8 mouse cellular contexts compared by ENCODE assay signal in the genomic region with DNA sequence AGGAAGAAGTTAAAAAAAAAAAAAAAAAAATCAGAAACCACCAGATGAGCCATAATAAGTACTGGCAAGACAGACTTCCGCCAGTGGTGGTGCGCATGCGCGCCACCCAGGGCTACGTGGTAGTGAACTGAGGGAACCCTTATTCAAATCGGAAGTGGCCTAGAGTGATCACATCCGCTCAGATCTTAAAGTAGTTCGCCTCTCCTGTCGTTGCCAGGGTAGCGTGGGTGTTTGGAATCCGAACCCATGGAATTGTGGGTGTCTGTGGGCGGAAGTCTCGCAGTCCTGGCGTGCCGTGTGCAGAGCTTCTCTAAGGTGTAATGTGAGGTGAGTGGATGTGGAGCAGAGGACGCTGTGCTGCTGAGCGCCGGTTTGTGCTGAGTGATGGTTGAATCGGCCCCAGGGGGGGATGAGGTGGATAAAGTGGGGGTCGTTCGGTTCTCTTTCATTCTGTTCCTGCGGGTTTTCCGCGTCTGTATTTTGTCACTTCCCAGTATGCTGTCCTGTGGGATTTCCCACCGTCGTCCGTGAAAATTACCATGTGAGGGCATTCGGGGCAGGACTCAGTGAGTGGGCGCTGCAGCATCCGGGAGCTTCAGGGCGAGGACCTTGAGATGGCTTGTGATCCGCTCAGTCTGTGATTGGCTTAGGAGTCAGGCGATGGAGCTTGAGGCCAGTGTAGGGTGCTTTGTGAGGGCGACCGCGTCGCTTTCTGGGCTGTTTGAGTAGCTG. TPM values are rescaled to one million over a fixed set of nuclear protein-coding genes. Genes with fewer than 3 reads are reported as not detected.
A peak's percentile ranks its signal among the peaks of the same experiment; 100 is the strongest.
DNase-seq lines count a peak whose midpoint lies in the region; ATAC-seq lines count a peak whose summit lies in the region.

Gene Zfp719, plus strand, starts transcription at position 171 of the 732 bp plus-strand sequence.

- H3K27ac ChIP-seq in lung, embryonic 16.5 days (ENCODE audit: low read length): peak within 1 kb of the TSS; percentile 88

- peak within 1 kb of the TSS; percentile 69 for H3K4me2 ChIP-seq in lung, embryonic 16.5 days (ENCODE audit: low read depth, low read length)

- no peaks in the 10 kb centered on the region for H3K9me3 ChIP-seq in lung, embryonic 16.5 days (ENCODE audit: control insufficient read depth, low read length)

- peak; percentile 97 for DNase-seq in MEL-GATA-1-ER (ENCODE audit: extremely low read depth, low read depth)
- peak; percentile 85 for DNase-seq in cerebellum, adult 8-10 months
- DNase-seq in forelimb bud, embryonic 11.5 days (ENCODE audit: low read depth, low spot score): peak; percentile 97
- peak; percentile 78 for DNase-seq in layer of hippocampus, adult 9-10 months (ENCODE audit: low spot score)
- DNase-seq in ovary, postnatal 10 days (ENCODE audit: low spot score): peak; percentile 63
- DNase-seq in thymus, postnatal 10 days (ENCODE audit: low spot score in 2 of 2): peak; percentile 87 to 88

- ATAC-seq in hematopoietic stem cell, adult 5-6 weeks (replicated peaks in 1 of 2; ENCODE audit: insufficient read depth in 1 of 2, low FRiP score in 2 of 2, low TSS enrichment in 1 of 2, low read depth in 1 of 2, poor library complexity in 2 of 2, severe bottlenecking in 2 of 2): peak; percentile 95 to 98
- peak; percentile 98 for ATAC-seq in lung, embryonic 16.5 days (ENCODE audit: low read depth)

- H3K27me3 ChIP-seq in lung, embryonic 16.5 days (ENCODE audit: control insufficient read depth, insufficient read depth, low read depth, low read length): no peaks in the 10 kb centered on the region

- peaks cover 6% of the 10 kb centered on the region for H3K36me3 ChIP-seq in lung, embryonic 16.5 days (ENCODE audit: control insufficient read depth, insufficient read depth, low read length)

- H3K4me3 ChIP-seq in lung, embryonic 16.5 days (ENCODE audit: low read length): peak within 1 kb of the TSS; percentile 86

- peaks cover 10% of the 10 kb centered on the region for H3K4me1 ChIP-seq in lung, embryonic 16.5 days (replicated peaks; ENCODE audit: control insufficient read depth, insufficient read depth, low read length)

- WGBS in lung, embryonic 16.5 days: under 1% methylated on average over 37 of the region's 37 CpGs

- peak within 1 kb of the TSS; percentile 84 for H3K9ac ChIP-seq in lung, embryonic 16.5 days (ENCODE audit: low read length)

RNA-seq across cellular contexts. Expression of gene Zfp719, which starts in this region (rescaled TPM):
- total RNA-seq in hematopoietic stem cell, adult 5-6 weeks (2017): 10.9 and 15.6 TPM in 2 replicates
- 14.1 and 15.8 TPM in 2 replicates for polyA plus RNA-seq in lung, embryonic 16.5 days (2015; fragmentation: Nextera tagmentation; extraction: Ambion mirVana)

Comparison
In these comparisons a context has a peak if more than half of its experiments do, and no peak if none do; other contexts are left out.
1. Peak in every context shown above with its lines: DNase-seq, ATAC-seq, H3K4me3 ChIP-seq and H3K27ac ChIP-seq.